Mouse (Mus musculus) hindbrain, embryonic 10.5 days (tissue): ENCODE measurements around the gene Tmed8. TPM values are rescaled to one million over a fixed set of nuclear protein-coding genes. Genes with fewer than 3 reads are reported as not detected.
A peak's percentile ranks its signal among the peaks of the same experiment; 100 is the strongest.
"Not testable (repeated sequence)": the region's sequence is repeated elsewhere in the genome, so short reads cannot be mapped to it uniquely, and the experiment has no call there.

Experiments used
- DNase-seq: peaks from one replicate; pipeline ENCODE4 v3.0.0-alpha.2; 2017; ENCODE audit warnings: low spot score
- H3K27ac ChIP-seq: fragments of 300-500 bp; sonication (generic); 2 replicates; pipeline ENCODE4 v1.5.1; 2016; ENCODE audit warnings: mild to moderate bottlenecking, moderate library complexity
- H3K27me3 ChIP-seq: fragments of 300-500 bp; sonication (generic); 2 replicates; pipeline ENCODE4 v1.6.1; 2016; ENCODE audit warnings: mild to moderate bottlenecking; ENCODE audit not compliant: poor library complexity, insufficient read depth, severe bottlenecking
- H3K36me3 ChIP-seq: fragments of 300-500 bp; sonication (generic); 2 replicates; pipeline ENCODE4 v1.6.1; 2016; ENCODE audit warnings: mild to moderate bottlenecking, moderate library complexity
- H3K4me1 ChIP-seq: fragments of 300-500 bp; sonication (generic); replicated peaks from 2 replicates; pipeline ENCODE4 v1.6.1; 2016; ENCODE audit warnings: mild to moderate bottlenecking
- H3K4me3 ChIP-seq: fragments of 300-500 bp; sonication (generic); 2 replicates; pipeline ENCODE4 v1.5.1; 2016; ENCODE audit warnings: mild to moderate bottlenecking, moderate library complexity
- H3K9me3 ChIP-seq: fragments of 300-500 bp; sonication (generic); 2 replicates; pipeline ENCODE4 v1.6.1; 2016; ENCODE audit warnings: mild to moderate bottlenecking, moderate library complexity
- WGBS: fragments of 180-500 bp; shearing (Covaris S2); methylation state at CpG from one replicate; pipeline ENCODE4 v1.1.7; 2016; 5-methylcytosine and 5-hydroxymethylcytosine counted together
- polyA plus RNA-seq: library from polyadenylated mRNA; unstranded; fragments of >200 nt; fragmentation: Nextera tagmentation; extraction: Ambion mirVana; gene quantifications from 2 replicates; pipeline ENCODE4 v1.2.1, GENCODE M21; 2016

Gene Tmed8
- polyA plus RNA-seq, result 3.3 and 3.8 TPM in 2 replicates

GRCm38 (mm10) chr12:87199973-87200586 is at the start of gene Tmed8:
Gene Tmed8 (minus strand): TSS chr12:87200454.
- peak within 1 kb of the TSS; percentile 90 for H3K4me3 ChIP-seq
- peaks cover 20% of the 10 kb centered on the region for H3K4me1 ChIP-seq
- peak; percentile 88 for DNase-seq
- WGBS, result under 1% methylated on average over 69 of the region's 70 CpGs
- no peaks in the 10 kb centered on the region for H3K36me3 ChIP-seq
- H3K27me3 ChIP-seq, result peaks cover 7% of the 10 kb centered on the region; the same call in 1 of the 2 replicates
- no peaks in the 10 kb centered on the region for H3K9me3 ChIP-seq
- H3K27ac ChIP-seq, result peak within 1 kb of the TSS; percentile 94

- H3K27ac ChIP-seq, result no peak within 1 kb of the TSS
- no peak within 1 kb of the TSS for H3K4me3 ChIP-seq
- no peaks in the 10 kb centered on the region for H3K9me3 ChIP-seq
- no peak for DNase-seq
- peaks cover 62% of the 10 kb centered on the region for H3K36me3 ChIP-seq
- H3K27me3 ChIP-seq, result no peaks in the 10 kb centered on the region
- no peaks in the 10 kb centered on the region for H3K4me1 ChIP-seq
- 97% methylated on average over 1 of the region's 1 CpGs for WGBS
Observed at GRCm38 (mm10) chr12:87238632-87239031, 38.4 kb upstream of the Tmed8 start, which contains the start of gene Noxred1. Gene Noxred1 (minus strand): TSS chr12:87238732.

GRCm38 (mm10) chr12:87236882-87237483 is 36.7 kb upstream of the Tmed8 start:
- peaks cover 49% of the 10 kb centered on the region for H3K36me3 ChIP-seq
- H3K27me3 ChIP-seq, result no peaks in the 10 kb centered on the region
- no peak overlapping the region for H3K4me3 ChIP-seq
- 87% methylated on average over 5 of the region's 5 CpGs for WGBS
- no peak for DNase-seq
- no peak overlapping the region for H3K27ac ChIP-seq
- no peaks in the 10 kb centered on the region for H3K9me3 ChIP-seq
- H3K4me1 ChIP-seq, result no peaks in the 10 kb centered on the region

- Histone ChIP-seq H3K27me3 (no peaks in the 10 kb centered on the region), H3K36me3 (no peaks in the 10 kb centered on the region), H3K9me3 (no peaks in the 10 kb centered on the region), H3K4me1 (no peaks in the 10 kb centered on the region), H3K27ac (no peak overlapping the region), H3K4me3 (no peak overlapping the region)
- no peak for DNase-seq
Observed at GRCm38 (mm10) chr12:87230379-87230895, 30.2 kb upstream of the Tmed8 start.

- Histone ChIP-seq H3K4me3 (no peak overlapping the region), H3K27ac (no peak overlapping the region), H3K9me3 (no peaks in the 10 kb centered on the region), H3K4me1 (no peaks in the 10 kb centered on the region), H3K36me3 (no peaks in the 10 kb centered on the region), H3K27me3 (no peaks in the 10 kb centered on the region)
- 90% methylated on average over 2 of the region's 2 CpGs for WGBS
- DNase-seq, result no peak
Observed at GRCm38 (mm10) chr12:87229633-87230032, 29.4 kb upstream of the Tmed8 start.

GRCm38 (mm10) chr12:87226801-87227200 is 26.5 kb upstream of the Tmed8 start:
- H3K9me3 ChIP-seq, result no peaks in the 10 kb centered on the region
- H3K27ac ChIP-seq, result no peak overlapping the region
- no peaks in the 10 kb centered on the region for H3K27me3 ChIP-seq
- no peak for DNase-seq
- WGBS, result 76% methylated on average over 7 of the region's 7 CpGs
- H3K4me1 ChIP-seq, result no peaks in the 10 kb centered on the region
- no peak overlapping the region for H3K4me3 ChIP-seq
- no peaks in the 10 kb centered on the region for H3K36me3 ChIP-seq

- WGBS, result 76% methylated on average over 10 of the region's 10 CpGs
- H3K27ac ChIP-seq, result no peak overlapping the region
- no peaks in the 10 kb centered on the region for H3K9me3 ChIP-seq
- H3K27me3 ChIP-seq, result no peaks in the 10 kb centered on the region
- H3K36me3 ChIP-seq, result no peaks in the 10 kb centered on the region
- no peak for DNase-seq
- no peaks in the 10 kb centered on the region for H3K4me1 ChIP-seq
- H3K4me3 ChIP-seq, result no peak overlapping the region
Observed at GRCm38 (mm10) chr12:87224950-87225349, 24.7 kb upstream of the Tmed8 start.

GRCm38 (mm10) chr12:87219362-87219761 is 19.1 kb upstream of the Tmed8 start:
- DNase-seq, result no peak
- Histone ChIP-seq H3K27me3 (no peaks in the 10 kb centered on the region), H3K9me3 (no peaks in the 10 kb centered on the region), H3K36me3 (no peaks in the 10 kb centered on the region), H3K27ac (no peak overlapping the region), H3K4me1 (no peaks in the 10 kb centered on the region), H3K4me3 (no peak overlapping the region)
- 84% methylated on average over 7 of the region's 7 CpGs for WGBS

- H3K27ac ChIP-seq, result no peak overlapping the region
- H3K36me3 ChIP-seq, result no peaks in the 10 kb centered on the region
- DNase-seq, result no peak
- H3K27me3 ChIP-seq, result no peaks in the 10 kb centered on the region
- no peaks in the 10 kb centered on the region for H3K9me3 ChIP-seq
- H3K4me1 ChIP-seq, result no peaks in the 10 kb centered on the region
- H3K4me3 ChIP-seq, result no peak overlapping the region
Observed at GRCm38 (mm10) chr12:87217596-87217995, 17.3 kb upstream of the Tmed8 start.

- no peak for DNase-seq
- H3K27me3 ChIP-seq, result no peaks in the 10 kb centered on the region
- no peak overlapping the region for H3K4me3 ChIP-seq
- H3K27ac ChIP-seq, result no peak overlapping the region
- H3K9me3 ChIP-seq, result no peaks in the 10 kb centered on the region
- WGBS, result 74% methylated on average over 2 of the region's 2 CpGs
- H3K36me3 ChIP-seq, result no peaks in the 10 kb centered on the region
- no peaks in the 10 kb centered on the region for H3K4me1 ChIP-seq
Observed at GRCm38 (mm10) chr12:87216053-87216452, 15.8 kb upstream of the Tmed8 start.

- Histone ChIP-seq H3K4me3 (no peak overlapping the region), H3K27ac (no peak overlapping the region), H3K4me1 (no peaks in the 10 kb centered on the region), H3K9me3 (no peaks in the 10 kb centered on the region), H3K36me3 (no peaks in the 10 kb centered on the region), H3K27me3 (no peaks in the 10 kb centered on the region)
- WGBS, result 75% methylated on average over 2 of the region's 2 CpGs
- no peak for DNase-seq
Observed at GRCm38 (mm10) chr12:87212844-87213606, 12.8 kb upstream of the Tmed8 start.

GRCm38 (mm10) chr12:87205789-87206188 is 5.5 kb upstream of the Tmed8 start:
- WGBS, result 87% methylated on average over 5 of the region's 5 CpGs
- H3K9me3 ChIP-seq, H3K36me3 ChIP-seq, H3K27ac ChIP-seq, DNase-seq, H3K4me3 ChIP-seq, H3K27me3 ChIP-seq, H3K4me1 ChIP-seq: not testable (repeated sequence)

- no peaks in the 10 kb centered on the region for H3K9me3 ChIP-seq
- H3K4me3 ChIP-seq, result no peak overlapping the region
- no peak overlapping the region for H3K27ac ChIP-seq
- no peaks in the 10 kb centered on the region for H3K36me3 ChIP-seq
- peaks cover 20% of the 10 kb centered on the region for H3K4me1 ChIP-seq
- no peak for DNase-seq
- WGBS, result 73% methylated on average over 5 of the region's 5 CpGs
- H3K27me3 ChIP-seq, result peaks cover 7% of the 10 kb centered on the region; the same call in 1 of the 2 replicates
Observed at GRCm38 (mm10) chr12:87201694-87202093, 1.4 kb upstream of the Tmed8 start.
